Mouse (Mus musculus): ENCODE data around the gene Gm17267. TPM values are rescaled to one million over a fixed set of nuclear protein-coding genes. Genes with fewer than 3 reads are reported as not detected.
"Not testable (repeated sequence)": the region's sequence is repeated elsewhere in the genome, so short reads cannot be mapped to it uniquely, and the experiment has no call there.

Gm17267 gene
- not detected for total RNA-seq (2021)
- long read RNA-seq, experiment 1 = 0 reads
- long read RNA-seq, experiment 2 = 0 reads

DNA sequence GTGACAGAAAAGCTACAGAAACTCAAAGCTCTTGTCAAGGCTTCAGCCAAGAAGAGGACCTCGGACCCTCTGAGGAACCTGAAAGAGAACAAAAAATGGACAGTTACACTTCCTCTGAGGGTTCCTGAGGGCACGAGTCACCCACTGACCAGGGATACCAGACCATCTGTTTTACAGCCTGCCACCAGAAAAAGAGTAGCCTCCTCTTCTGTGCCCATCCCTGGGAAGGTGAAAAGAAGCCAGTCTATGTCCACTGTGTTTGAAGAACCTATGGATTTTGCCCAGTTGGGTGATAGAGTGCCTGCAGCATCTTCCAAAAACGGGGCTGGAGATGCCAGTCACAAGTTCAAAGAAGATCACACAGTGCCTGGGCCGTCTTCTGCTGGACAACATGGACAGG, at the start of gene Gm17267:
TSS of gene Gm17267 (plus strand) at position 301 of the 400 bp plus-strand sequence.
- DNase-seq (ENCODE audit: low spot score in 2 of 2); intact Hi-C loops (cut with DNase I): not testable (repeated sequence)
